Mouse (Mus musculus) G1E-ER4 (cell line): ENCODE data around the gene Cerk. TPM values are rescaled to one million over a fixed set of nuclear protein-coding genes. Genes with fewer than 3 reads are reported as not detected.

Experiments used
- GATA1 ChIP-seq: IDR thresholded peaks from one replicate; pipeline ENCODE4 v1.8.0; 2012; ENCODE audit warnings: low read length, inconsistent platforms
- polyA plus RNA-seq: library from polyadenylated mRNA; stranded (reverse); fragments of >175 nt; gene quantifications from 2 replicates; pipeline ENCODE4 v1.2.3, GENCODE M21; 2012

Cerk gene
- polyA plus RNA-seq, 1 experiment: not detected

DNA sequence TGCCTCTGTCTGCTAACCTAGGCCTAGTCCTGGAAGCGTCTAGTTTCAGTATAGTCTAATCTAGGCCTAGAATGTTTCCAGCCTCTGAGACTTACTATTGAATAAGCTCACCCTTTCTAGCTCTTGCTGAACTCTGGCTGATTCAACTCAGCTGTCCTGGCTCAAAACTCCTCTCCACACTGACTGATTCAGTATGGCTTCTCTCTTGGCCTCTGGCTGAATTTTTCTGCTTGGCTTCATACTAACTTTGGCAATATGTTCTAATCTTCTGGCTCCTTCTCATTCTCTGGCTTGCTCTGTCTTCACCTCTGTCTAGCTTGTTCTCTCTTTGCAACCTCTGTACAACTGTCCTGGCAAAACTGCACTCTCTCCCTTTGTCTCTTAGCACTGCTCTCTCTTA lies 92.7 kb downstream of the Cerk start:
- no peak for TF ChIP-seq GATA1

DNA sequence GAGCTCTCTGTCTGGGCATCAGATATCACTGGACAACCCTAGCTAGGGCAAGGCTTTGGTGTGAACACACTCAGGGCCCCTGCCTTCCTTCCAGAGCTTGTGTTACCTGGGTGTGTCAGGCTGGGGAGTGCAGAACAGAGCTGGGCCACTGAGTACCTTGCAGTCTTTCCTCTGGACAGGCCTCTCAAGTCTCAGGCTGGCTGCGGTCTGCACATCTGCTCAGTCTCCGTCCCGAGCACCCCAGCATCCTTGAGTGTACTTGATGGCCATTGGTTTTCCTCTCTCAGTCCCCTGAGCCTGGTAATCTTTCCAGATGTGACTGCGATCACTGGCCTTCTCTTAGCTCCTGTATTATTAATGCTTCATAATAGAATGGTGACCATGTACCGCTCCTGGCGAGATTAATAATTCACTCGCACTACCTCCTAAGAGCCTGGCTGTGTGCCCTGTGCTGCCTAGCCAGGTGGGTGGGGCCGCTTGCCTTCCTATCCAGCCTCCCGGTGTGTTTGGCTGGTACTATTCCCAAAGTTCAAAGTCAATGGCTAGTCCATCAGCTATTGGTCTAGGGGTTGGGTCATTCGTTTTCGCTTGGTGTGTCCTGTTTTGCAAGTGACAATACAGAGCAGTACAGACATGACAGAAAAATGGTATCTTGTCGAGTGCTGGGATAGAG lies 93.8 kb downstream of the Cerk start:
- no peak for TF ChIP-seq GATA1

DNA sequence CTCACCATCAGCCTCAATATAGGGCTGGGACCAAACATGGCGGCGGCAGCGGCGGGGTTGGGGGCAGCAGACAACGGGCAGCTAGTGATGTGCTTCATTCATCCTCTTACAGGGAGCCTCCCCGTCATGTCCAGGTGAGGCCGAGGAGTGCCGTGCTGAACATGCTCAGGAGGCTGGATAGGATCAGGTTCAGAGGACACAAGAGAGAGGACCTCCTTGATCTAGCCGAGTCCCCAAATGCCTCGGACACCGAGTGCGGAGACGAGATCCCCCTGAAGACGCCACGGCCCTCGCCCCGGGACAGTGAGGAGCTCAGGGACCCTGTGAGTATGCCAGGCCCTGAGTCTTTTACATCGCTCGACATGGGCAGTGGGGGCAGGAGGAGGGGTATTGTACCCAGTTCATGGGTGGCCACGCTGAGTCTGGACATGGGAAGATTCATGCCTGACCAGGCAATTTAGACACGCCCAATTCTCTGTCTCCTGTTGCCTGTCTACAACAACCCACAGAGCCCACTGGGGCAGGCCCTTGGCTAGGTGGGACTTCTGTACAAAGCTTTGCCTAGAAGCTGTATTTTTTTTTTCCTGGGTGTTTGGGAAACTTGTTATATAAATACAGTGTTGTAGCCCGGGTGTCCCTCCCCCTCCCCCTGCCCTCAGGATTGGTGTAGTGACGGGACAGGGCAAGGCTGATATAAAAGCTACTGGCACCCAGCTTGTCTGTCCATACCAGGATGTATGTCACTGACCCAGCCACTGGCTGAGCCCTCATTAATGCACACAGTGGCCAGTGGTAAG lies 94.5 kb downstream of the Cerk start:
- no peak for TF ChIP-seq GATA1

DNA sequence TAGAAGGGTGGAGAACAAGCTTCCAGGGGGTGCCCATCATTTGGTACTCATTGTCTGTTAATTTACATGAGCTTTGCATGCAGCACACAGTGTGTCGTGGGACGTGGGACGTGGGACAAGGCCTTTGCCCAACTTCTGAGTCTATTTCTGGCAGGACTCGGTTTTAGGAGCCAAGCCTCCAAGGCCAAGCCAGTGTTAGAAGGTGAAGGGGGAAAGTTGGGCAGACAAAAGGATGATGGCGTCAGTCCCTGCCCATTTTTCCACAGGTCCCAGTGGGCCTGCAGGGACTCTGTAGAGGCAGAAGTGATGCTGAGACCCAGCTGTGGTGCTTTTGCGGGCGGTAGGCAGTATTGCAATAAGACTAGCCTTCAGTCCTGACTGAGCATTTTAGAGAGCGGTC lies 95.4 kb downstream of the Cerk start:
- no peak for TF ChIP-seq GATA1

DNA sequence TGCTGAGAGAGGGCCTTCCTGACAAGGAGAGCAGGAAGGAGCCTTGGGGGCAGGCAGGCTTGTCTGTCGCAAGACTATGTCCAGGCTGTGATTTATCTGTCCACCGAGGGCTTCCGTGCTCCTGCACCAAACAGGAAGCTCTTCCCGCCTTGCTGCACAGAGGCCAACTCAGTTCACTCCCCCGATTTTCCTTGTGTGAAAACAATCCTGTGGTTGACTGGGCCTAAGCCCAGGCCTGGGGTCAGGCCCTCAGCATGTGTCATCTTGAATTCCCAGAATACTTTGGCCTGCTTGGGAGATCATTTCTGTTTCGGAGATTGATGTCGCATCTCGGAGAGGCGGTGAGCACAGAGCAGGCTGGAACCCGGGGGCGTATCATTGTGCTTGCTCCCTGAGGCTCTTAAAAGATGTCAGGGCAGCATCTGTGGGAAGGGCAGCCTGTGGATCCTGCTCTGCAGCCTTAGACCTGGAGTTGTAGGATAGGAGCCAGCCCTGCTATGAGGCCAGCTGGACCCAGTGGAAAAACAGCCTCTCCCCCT lies 95.9 kb downstream of the Cerk start:
- TF ChIP-seq GATA1: no peak

Other genes starting within 250 kb of the Cerk start
- gene Celsr1, start 152.4 kb downstream of the Cerk start, polyA plus RNA-seq: 0.39 and 0.56 TPM in 2 replicates
- gene Gramd4, start 128.4 kb downstream of the Cerk start, polyA plus RNA-seq: 30.9 and 33.5 TPM in 2 replicates
- 9.6 and 16.0 TPM in 2 replicates for gene Tbc1d22a, start 28.3 kb upstream of the Cerk start, polyA plus RNA-seq